Mouse (Mus musculus) CH12.LX (cell line): Measurements from ENCODE around the gene Plekha6. TPM values are rescaled to one million over a fixed set of nuclear protein-coding genes. Genes with fewer than 3 reads are reported as not detected.

Experiments
- DNase-seq: peaks from one replicate; pipeline ENCODE4 v3.0.0-alpha.2; 2013; ENCODE audit errors: extremely low read depth
- H3K27ac ChIP-seq: 2 replicates; pipeline ENCODE4 v1.5.1; 2012; ENCODE audit warnings: low read depth, mild to moderate bottlenecking, control low read depth, moderate library complexity; ENCODE audit not compliant: insufficient read depth
- H3K27me3 ChIP-seq: replicated peaks from 2 replicates; pipeline ENCODE3; 2012; ENCODE audit warnings: inconsistent platforms
- H3K36me3 ChIP-seq, 2 experiments: replicated peaks in 1 of 2; 2 replicates each; pipeline versions ENCODE3 to v1.6.1; 2012; ENCODE audit warnings: inconsistent platforms in 1 of 2, low read length in 1 of 2, mild to moderate bottlenecking in 1 of 2, mixed read lengths in 1 of 2, moderate library complexity in 1 of 2; ENCODE audit not compliant: control insufficient read depth in 1 of 2, insufficient read depth in 1 of 2
- H3K4me1 ChIP-seq, 2 experiments: 2 replicates each; pipeline ENCODE4 v1.6.1; 2012; ENCODE audit warnings: inconsistent platforms in 1 of 2, moderate library complexity in 1 of 2; ENCODE audit not compliant: insufficient read depth in 2 of 2, control insufficient read depth in 1 of 2
- H3K4me2 ChIP-seq: 2 replicates; pipeline ENCODE4 v1.6.1; 2012; ENCODE audit warnings: low read depth, mild to moderate bottlenecking, control low read depth; ENCODE audit not compliant: poor library complexity, insufficient read depth, severe bottlenecking
- H3K4me3 ChIP-seq, 3 experiments: fragments of 150-350 bp in 1 of 3; sonication (generic) in 1 of 3; replicated peaks in 1 of 3; 2 replicates each; pipeline versions ENCODE3 to v1.5.1; 2011 to 2012; ENCODE audit warnings: low read depth in 2 of 3, low read length in 2 of 3, mild to moderate bottlenecking in 2 of 3, moderate library complexity in 2 of 3, control low read depth in 1 of 3, improper control_type of control experiment in 1 of 3, inconsistent platforms in 1 of 3, mixed read lengths in 1 of 3; ENCODE audit not compliant: poor library complexity in 1 of 3
- H3K79me2 ChIP-seq: replicated peaks from 2 replicates; pipeline ENCODE4 v1.6.1; 2012; ENCODE audit warnings: mild to moderate bottlenecking, moderate library complexity; ENCODE audit not compliant: control insufficient read depth, poor library complexity, insufficient read depth, severe bottlenecking; ENCODE audit errors: extremely low read depth
- H3K9ac ChIP-seq: 2 replicates; pipeline ENCODE4 v1.6.1; 2012; ENCODE audit warnings: low read depth, mild to moderate bottlenecking, control low read depth, moderate library complexity; ENCODE audit not compliant: insufficient read depth
- H3K9me3 ChIP-seq: replicated peaks from 2 replicates; pipeline ENCODE3; 2012; ENCODE audit warnings: low read length, inconsistent platforms, mixed read lengths
- BHLHE40 ChIP-seq: IDR thresholded peaks from 2 replicates; pipeline ENCODE4 v1.6.1; 2011; ENCODE audit warnings: mild to moderate bottlenecking, low read depth, low read length, improper control_type of control experiment
- CHD2 ChIP-seq: IDR thresholded peaks from 2 replicates; pipeline ENCODE4 v1.6.1; 2011; ENCODE audit warnings: low read length, improper control_type of control experiment
- CTCF ChIP-seq, 2 experiments: IDR thresholded peaks in 1 of 2; conservative IDR thresholded peaks in 1 of 2; 2 replicates each; pipeline ENCODE4 v1.5.1; 2011 to 2012; ENCODE audit warnings: low read depth in 2 of 2, low read length in 2 of 2, improper control_type of control experiment in 1 of 2, inconsistent platforms in 1 of 2, mild to moderate bottlenecking in 1 of 2, moderate library complexity in 1 of 2
- ELF1 ChIP-seq: IDR thresholded peaks from 2 replicates; pipeline ENCODE4 v1.6.1; 2014; ENCODE audit warnings: low read depth, mild to moderate bottlenecking, inconsistent platforms, low read length, improper control_type of control experiment
- JUN ChIP-seq: IDR thresholded peaks from 2 replicates; pipeline ENCODE4 v1.6.1; 2011; ENCODE audit warnings: low read depth, mild to moderate bottlenecking, low read length, improper control_type of control experiment, moderate library complexity; ENCODE audit not compliant: insufficient read depth
- MAFK ChIP-seq: IDR thresholded peaks from 2 replicates; pipeline ENCODE4 v1.6.1; 2011; ENCODE audit warnings: low read length, improper control_type of control experiment; ENCODE audit not compliant: insufficient replicate concordance
- MAZ ChIP-seq: IDR thresholded peaks from 2 replicates; pipeline ENCODE4 v1.6.1; 2012; ENCODE audit warnings: low read depth, mild to moderate bottlenecking, inconsistent platforms, low read length, improper control_type of control experiment, moderate library complexity
- MEF2A ChIP-seq: IDR thresholded peaks from 2 replicates; pipeline ENCODE4 v1.6.1; 2014; ENCODE audit warnings: low read depth, mild to moderate bottlenecking, inconsistent platforms, low read length, improper control_type of control experiment, borderline replicate concordance
- NELFE ChIP-seq: IDR thresholded peaks from 2 replicates; pipeline ENCODE4 v1.6.1; 2011; ENCODE audit warnings: low read depth, low read length, improper control_type of control experiment
- NRF1 ChIP-seq: IDR thresholded peaks from 2 replicates; pipeline ENCODE4 v1.6.1; 2014; ENCODE audit warnings: low read depth, mild to moderate bottlenecking, inconsistent platforms, low read length, improper control_type of control experiment, moderate library complexity
- POLR2AphosphoS2 ChIP-seq: IDR thresholded peaks from 2 replicates; pipeline ENCODE4 v1.6.1; 2011; ENCODE audit warnings: low read depth, low read length, improper control_type of control experiment
- RAD21 ChIP-seq: IDR thresholded peaks from 2 replicates; pipeline ENCODE4 v1.6.1; 2011; ENCODE audit warnings: low read depth, mild to moderate bottlenecking, low read length, improper control_type of control experiment, moderate library complexity
- SMC3 ChIP-seq: IDR thresholded peaks from 2 replicates; pipeline ENCODE4 v1.6.1; 2011; ENCODE audit warnings: low read depth, low read length, improper control_type of control experiment
- TCF12 ChIP-seq: IDR thresholded peaks from 2 replicates; pipeline ENCODE4 v1.6.1; 2014; ENCODE audit warnings: low read depth, mild to moderate bottlenecking, inconsistent platforms, low read length, improper control_type of control experiment
- USF1 ChIP-seq: IDR thresholded peaks from 2 replicates; pipeline ENCODE4 v1.6.1; 2014; ENCODE audit warnings: low read depth, mild to moderate bottlenecking, inconsistent platforms, low read length, improper control_type of control experiment
- ZC3H11A ChIP-seq: IDR thresholded peaks from 2 replicates; pipeline ENCODE4 v1.6.1; 2012; ENCODE audit warnings: low read depth, mild to moderate bottlenecking, inconsistent platforms, low read length, improper control_type of control experiment
- dilution Hi-C: fragments of 300-500 bp; cut with MboI; formaldehyde crosslinking; loops from 2 replicates; pipeline ENCODE4 v1.14.3; 2020; ENCODE audit warnings: low sequenced_read_pairs; ENCODE audit not compliant: extremely low pct_unique_long_range_greater_than_20kb, extremely low pct_ligation_motif_present
- in situ Hi-C: fragments of 300-500 bp; cut with MboI; formaldehyde crosslinking; loops from 3 replicates; pipeline ENCODE4 v1.14.3; 2019; ENCODE audit warnings: low sequenced_read_pairs, low pct_ligation_motif_present, low pct_unique_long_range_greater_than_20kb, mixed read lengths
- polyA plus RNA-seq: library from polyadenylated mRNA; unstranded; fragments of >175 nt; gene quantifications from 2 replicates; pipeline ENCODE4 v1.2.1, GENCODE M21; 2012; ENCODE audit warnings: low read depth; ENCODE audit not compliant: insufficient read length
- total RNA-seq, 2 experiments: library from RNA; depleted of rRNA; stranded (reverse); fragments of 300-350 nt in 1 of 2; fragments of >200 nt in 1 of 2; gene quantifications; 2 replicates each; pipeline ENCODE4 v1.2.3; 2012 to 2014

Plekha6 gene
- total and polyA plus RNA-seq, 3 experiments: 0.07 TPM; not detected in 2

DNA sequence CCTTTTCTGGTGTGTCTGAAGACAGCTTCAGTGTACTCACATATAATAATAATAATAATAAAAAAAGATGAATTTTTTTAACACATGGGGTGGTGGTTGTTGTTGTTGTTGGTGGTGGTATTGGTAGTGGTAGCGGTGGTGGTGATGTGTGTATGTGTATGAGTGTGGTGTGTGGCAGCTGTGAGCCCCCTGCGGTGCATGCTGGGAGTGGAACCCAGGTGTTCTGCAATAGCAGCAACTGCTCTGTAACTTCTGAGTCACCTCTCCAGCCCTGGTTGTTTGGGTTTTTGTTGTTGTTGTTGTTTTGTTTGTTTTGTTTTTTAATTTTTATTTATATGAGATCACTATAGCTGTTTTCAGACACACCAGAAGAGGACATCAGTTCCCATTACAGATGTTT is 13.5 kb upstream of the Plekha6 start:
- in situ Hi-C loops (no loop called here), dilution Hi-C loops (no loop called here)

GRCm38 (mm10) chr1:133152213-133152612 is 11.8 kb upstream of the Plekha6 start:
- Histone ChIP-seq H3K4me2 (no peak overlapping the region), H3K9ac (no peak overlapping the region), H3K4me1 (no peaks in the 10 kb centered on the region), H3K9me3 (peaks cover 9% of the 10 kb centered on the region), H3K27me3 (peaks cover 4% of the 10 kb centered on the region), H3K27ac (no peak overlapping the region), H3K4me3 (no peak overlapping the region), H3K79me2 (no peaks in the 10 kb centered on the region), H3K36me3 (peaks cover 0 to 2% of the 10 kb centered on the region in 2 experiments)
- in situ Hi-C loops (no loop called here), dilution Hi-C loops (no loop called here)
- TF ChIP-seq ELF1 (no peak), CHD2 (no peak), USF1 (no peak), BHLHE40 (no peak)
- no peak for DNase-seq

More for the DNA sequence above, 13.5 kb upstream of the Plekha6 start:
- Histone ChIP-seq H3K4me1 (peaks cover 5 to 10% of the 10 kb centered on the region in 2 experiments), H3K9ac (no peak overlapping the region), H3K4me2 (no peak overlapping the region), H3K79me2 (no peaks in the 10 kb centered on the region), H3K36me3 (peaks cover 0 to 2% of the 10 kb centered on the region in 2 experiments), H3K27ac (no peak overlapping the region), H3K9me3 (peaks cover 9% of the 10 kb centered on the region), H3K27me3 (no peaks in the 10 kb centered on the region), H3K4me3 (no peak overlapping the region)
- no peak for DNase-seq
- TF ChIP-seq MAFK (no peak), RAD21 (no peak), POLR2AphosphoS2 (no peak), MAZ (no peak), NELFE (no peak), SMC3 (no peak), NRF1 (no peak), TCF12 (no peak), MEF2A (no peak), USF1 (no peak), JUN (no peak), ZC3H11A (no peak), CTCF (conservative IDR thresholded peaks at IDR 0.05 in 1 of 2, IDR thresholded peaks at IDR 0.05 in 1 of 2; ENCODE audit: low read depth in 2 of 2, low read length in 2 of 2) (no peak)
